Mouse (Mus musculus): ENCODE results near the gene Slc24a2.

Slc24a2 gene

GRCm38 (mm10) chr4:87229960-87230551, at the start of gene Slc24a2:
TSS of gene Slc24a2 (minus strand) at chr4:87230477.
- in situ Hi-C loops (cut with MboI; ENCODE audit: low pct_unique_long_range_greater_than_20kb in 1 of 2, low sequenced_read_pairs in 2 of 2, unreplicated experiment in 1 of 2): no loop called here

- in situ Hi-C loops (cut with MboI; ENCODE audit: low pct_unique_long_range_greater_than_20kb in 1 of 2, low sequenced_read_pairs in 2 of 2, unreplicated experiment in 1 of 2): no loop called here
Measured at GRCm38 (mm10) chr4:87274825-87275224, 44.5 kb upstream of the Slc24a2 start.

DNA sequence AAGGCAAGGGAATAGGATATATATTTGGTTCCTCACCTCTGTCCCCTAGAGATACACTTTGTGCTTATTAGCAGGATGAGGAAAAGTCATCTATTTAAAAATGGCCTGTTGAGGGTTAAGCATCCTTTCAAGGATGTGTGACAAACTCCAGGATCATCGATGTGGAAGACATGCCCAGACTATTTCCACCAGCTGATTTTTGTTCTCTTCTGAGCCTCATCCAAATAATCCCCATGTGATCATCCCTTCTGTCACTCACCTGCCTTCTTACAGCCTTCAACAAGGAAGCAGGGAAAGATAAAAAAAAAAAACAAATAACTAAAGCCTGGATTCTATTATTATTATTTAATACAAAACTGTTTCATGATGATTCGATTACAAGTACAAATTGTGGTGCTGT, 44.0 kb upstream of the Slc24a2 start:
- in situ Hi-C loops (cut with MboI; ENCODE audit: low pct_unique_long_range_greater_than_20kb in 1 of 2, low sequenced_read_pairs in 2 of 2, unreplicated experiment in 1 of 2): no loop called here

- in situ Hi-C loops (cut with MboI; ENCODE audit: low pct_unique_long_range_greater_than_20kb in 1 of 2, low sequenced_read_pairs in 2 of 2, unreplicated experiment in 1 of 2): no loop called here
Measured at GRCm38 (mm10) chr4:87273476-87273875, 43.2 kb upstream of the Slc24a2 start.

DNA sequence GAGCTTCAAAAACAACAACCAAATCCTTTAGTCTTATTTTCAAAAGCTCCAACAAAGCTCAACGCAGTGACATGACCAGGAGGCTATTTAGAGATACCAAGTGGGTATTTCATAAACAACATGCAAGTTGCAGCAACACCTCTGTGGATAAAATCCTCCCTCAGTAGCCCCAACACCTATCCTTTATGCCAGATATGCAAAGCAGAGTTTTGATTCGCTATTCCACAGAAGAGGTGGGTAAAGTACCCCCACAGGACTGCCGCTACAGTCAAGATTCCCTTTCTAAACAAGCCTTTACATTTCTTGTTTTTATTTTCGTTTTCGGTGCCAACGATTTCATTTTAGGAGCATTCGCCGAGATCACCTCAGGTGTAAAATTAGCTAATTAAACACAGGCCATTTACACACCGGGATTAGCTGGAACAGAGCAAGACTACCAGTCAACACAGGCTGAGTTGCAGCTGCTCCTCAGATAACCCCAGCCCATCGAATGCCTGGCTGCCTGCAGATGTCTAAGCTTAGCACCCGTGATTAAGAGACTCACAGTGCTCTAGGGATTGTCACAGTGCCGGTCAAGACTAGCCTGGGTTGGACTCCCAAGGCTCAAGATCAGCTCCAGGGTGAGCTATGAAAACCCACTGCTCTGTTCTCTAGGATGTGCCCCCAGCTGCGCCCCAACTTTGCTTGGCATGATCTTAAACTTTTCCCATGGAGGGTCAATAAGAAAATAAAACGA, 885 bp downstream of the Slc24a2 start:
- in situ Hi-C loops (cut with MboI; ENCODE audit: low pct_unique_long_range_greater_than_20kb in 1 of 2, low sequenced_read_pairs in 2 of 2, unreplicated experiment in 1 of 2): no loop called here

GRCm38 (mm10) chr4:87221586-87221985, 8.7 kb downstream of the Slc24a2 start:
- in situ Hi-C loops (cut with MboI; ENCODE audit: low pct_unique_long_range_greater_than_20kb in 1 of 2, low sequenced_read_pairs in 2 of 2, unreplicated experiment in 1 of 2): no loop called here

DNA sequence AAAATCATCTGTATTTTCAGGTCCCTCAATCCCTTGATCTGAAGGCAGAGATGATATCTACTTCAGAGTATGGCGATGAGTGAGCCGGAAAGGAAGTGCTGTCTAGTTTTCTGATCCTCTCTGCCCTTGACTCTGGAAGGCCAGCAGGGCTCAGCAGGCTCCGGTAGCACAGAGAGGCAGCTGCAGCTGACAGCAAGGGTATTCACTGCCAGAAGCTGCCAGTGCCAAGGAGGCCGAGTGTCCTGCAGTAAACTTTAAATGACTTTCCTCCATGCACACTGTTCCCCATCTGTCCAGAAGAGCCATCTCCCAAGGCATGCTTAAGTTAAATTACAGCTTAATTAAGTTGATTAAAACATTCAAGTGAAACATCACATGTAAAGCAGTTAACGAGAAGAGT, 12.1 kb downstream of the Slc24a2 start:
- in situ Hi-C loops (cut with MboI; ENCODE audit: low pct_unique_long_range_greater_than_20kb in 1 of 2, low sequenced_read_pairs in 2 of 2, unreplicated experiment in 1 of 2): no loop called here

DNA sequence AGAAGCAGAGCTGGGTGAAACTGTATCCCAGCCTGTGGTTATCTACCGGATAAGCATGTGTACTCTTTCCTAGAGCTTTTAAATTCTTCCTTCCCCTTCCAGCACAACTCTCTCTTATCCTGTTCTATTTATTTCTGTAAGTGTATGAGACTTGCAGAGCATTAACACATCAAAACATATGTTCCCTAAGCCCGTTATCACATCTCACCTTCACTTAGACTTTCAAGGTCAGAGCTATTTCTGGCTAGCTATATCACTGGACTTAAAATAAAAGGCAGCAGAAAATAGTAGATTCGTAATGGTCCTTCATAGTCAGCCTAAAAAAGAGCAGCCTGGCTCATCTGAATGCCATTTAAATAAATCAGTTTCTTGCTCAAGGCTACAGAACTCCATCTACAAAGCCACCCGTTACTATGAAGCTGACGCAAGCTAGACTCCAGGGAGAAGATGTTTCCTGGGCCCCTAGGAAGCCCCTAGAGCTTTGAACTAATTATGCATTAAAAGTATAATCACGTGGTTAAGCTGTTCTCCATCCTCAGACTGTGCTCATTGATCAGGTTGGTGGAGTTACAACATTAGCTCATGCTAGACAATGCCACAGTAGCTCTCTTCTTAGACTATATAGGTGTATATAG, 18.8 kb downstream of the Slc24a2 start:
- in situ Hi-C loops (cut with MboI; ENCODE audit: low pct_unique_long_range_greater_than_20kb in 1 of 2, low sequenced_read_pairs in 2 of 2, unreplicated experiment in 1 of 2): no loop called here

GRCm38 (mm10) chr4:87210533-87210932, 19.7 kb downstream of the Slc24a2 start:
- in situ Hi-C loops (cut with MboI; ENCODE audit: low pct_unique_long_range_greater_than_20kb in 1 of 2, low sequenced_read_pairs in 2 of 2, unreplicated experiment in 1 of 2): no loop called here

GRCm38 (mm10) chr4:87202081-87202480, 28.2 kb downstream of the Slc24a2 start:
- in situ Hi-C loops (cut with MboI; ENCODE audit: low pct_unique_long_range_greater_than_20kb in 1 of 2, low sequenced_read_pairs in 2 of 2, unreplicated experiment in 1 of 2): no loop called here

DNA sequence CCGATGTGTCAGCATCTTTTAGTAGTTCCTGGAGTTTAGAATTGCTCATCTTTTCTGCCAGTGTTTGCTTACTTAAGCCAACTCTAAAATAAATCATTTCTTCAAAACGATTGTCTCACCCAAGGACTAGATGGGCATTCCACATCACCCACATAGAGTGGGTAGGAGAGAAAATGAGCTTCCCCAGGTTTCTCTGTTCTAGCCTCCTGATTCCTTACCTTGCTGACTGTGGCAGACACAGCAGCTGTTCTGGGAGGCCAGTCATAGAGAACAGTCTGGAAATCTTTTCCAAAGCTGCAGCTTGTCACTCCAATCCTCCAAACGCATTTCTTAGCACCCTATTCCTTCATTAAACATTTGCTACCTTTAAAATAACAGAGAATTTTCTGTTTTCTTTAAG, 29.0 kb downstream of the Slc24a2 start:
- in situ Hi-C loops (cut with MboI; ENCODE audit: low pct_unique_long_range_greater_than_20kb in 1 of 2, low sequenced_read_pairs in 2 of 2, unreplicated experiment in 1 of 2): no loop called here

DNA sequence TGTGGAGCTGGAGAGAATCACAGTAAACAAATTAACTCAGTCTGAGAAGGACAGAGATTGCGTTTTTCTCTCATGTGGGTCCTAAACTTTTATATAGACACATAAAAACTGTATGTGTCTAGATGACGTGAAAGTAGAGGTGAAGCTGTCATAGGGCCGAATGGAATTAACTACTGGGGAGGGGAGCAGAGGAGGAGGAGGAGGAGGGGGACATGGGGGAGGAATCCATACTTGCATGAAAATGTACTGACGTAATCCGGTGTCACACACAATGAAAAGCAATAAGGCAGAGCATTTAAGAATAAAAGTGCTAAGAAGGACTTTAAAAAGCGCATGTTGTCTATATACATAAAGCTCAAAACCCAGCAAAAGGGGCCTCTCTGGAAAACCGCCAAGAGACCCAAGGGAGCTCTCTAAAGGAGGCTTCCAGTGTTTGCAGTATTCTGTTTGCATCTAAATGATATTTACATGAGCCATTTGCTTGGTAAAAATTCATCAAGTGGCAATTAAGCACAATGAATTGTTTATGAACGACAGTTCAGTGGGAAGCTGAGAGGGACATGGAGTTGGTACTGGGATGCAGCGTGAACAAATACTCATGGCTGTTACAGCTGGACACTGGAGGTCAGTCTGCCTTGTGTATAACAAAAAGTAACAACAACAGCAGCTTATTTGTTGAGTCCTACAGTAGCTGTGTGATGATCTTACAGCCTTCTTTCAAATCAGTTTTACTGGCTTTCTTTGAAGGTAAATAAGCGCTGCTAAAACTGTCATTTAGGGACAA, 45.9 kb downstream of the Slc24a2 start:
- in situ Hi-C loops (cut with MboI; ENCODE audit: low pct_unique_long_range_greater_than_20kb in 1 of 2, low sequenced_read_pairs in 2 of 2, unreplicated experiment in 1 of 2): no loop called here

- in situ Hi-C loops (cut with MboI; ENCODE audit: low pct_unique_long_range_greater_than_20kb in 1 of 2, low sequenced_read_pairs in 2 of 2, unreplicated experiment in 1 of 2): no loop called here
Measured at GRCm38 (mm10) chr4:87177116-87177515, 53.2 kb downstream of the Slc24a2 start.

GRCm38 (mm10) chr4:87163945-87164344, 66.3 kb downstream of the Slc24a2 start:
- in situ Hi-C loops (cut with MboI; ENCODE audit: low pct_unique_long_range_greater_than_20kb in 1 of 2, low sequenced_read_pairs in 2 of 2, unreplicated experiment in 1 of 2): no loop called here

- in situ Hi-C loops (cut with MboI; ENCODE audit: low pct_unique_long_range_greater_than_20kb in 1 of 2, low sequenced_read_pairs in 2 of 2, unreplicated experiment in 1 of 2): no loop called here
Measured at GRCm38 (mm10) chr4:87158053-87158452, 72.2 kb downstream of the Slc24a2 start.

- in situ Hi-C loops (cut with MboI; ENCODE audit: low pct_unique_long_range_greater_than_20kb in 1 of 2, low sequenced_read_pairs in 2 of 2, unreplicated experiment in 1 of 2): no loop called here
Measured at GRCm38 (mm10) chr4:87151990-87152389, 78.3 kb downstream of the Slc24a2 start.

DNA sequence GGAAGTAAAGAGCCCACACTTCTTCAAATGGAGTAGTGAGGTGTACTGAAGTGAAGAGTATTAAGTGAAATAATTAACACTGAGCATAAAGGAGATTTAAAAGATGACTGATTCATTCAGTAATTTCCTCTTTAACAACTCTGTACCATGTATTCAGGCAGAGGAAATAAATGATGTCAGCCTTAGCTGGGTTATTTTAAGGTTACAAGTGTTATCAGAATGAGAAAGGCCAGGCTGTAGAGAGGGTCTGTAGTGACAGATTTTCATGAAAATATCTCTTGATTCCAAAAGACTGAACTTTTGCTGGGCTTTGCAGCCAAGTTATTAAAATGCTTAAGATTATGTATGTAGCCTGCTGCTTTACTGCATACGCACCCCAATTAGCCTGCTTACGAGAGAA, 80.7 kb downstream of the Slc24a2 start:
- in situ Hi-C loops (cut with MboI; ENCODE audit: low pct_unique_long_range_greater_than_20kb in 1 of 2, low sequenced_read_pairs in 2 of 2, unreplicated experiment in 1 of 2): no loop called here

- in situ Hi-C loops (cut with MboI; ENCODE audit: low pct_unique_long_range_greater_than_20kb in 1 of 2, low sequenced_read_pairs in 2 of 2, unreplicated experiment in 1 of 2): no loop called here
Measured at GRCm38 (mm10) chr4:87141590-87142365, 88.5 kb downstream of the Slc24a2 start.
